8 mouse cellular contexts compared by ENCODE assay signal in the genomic region with DNA sequence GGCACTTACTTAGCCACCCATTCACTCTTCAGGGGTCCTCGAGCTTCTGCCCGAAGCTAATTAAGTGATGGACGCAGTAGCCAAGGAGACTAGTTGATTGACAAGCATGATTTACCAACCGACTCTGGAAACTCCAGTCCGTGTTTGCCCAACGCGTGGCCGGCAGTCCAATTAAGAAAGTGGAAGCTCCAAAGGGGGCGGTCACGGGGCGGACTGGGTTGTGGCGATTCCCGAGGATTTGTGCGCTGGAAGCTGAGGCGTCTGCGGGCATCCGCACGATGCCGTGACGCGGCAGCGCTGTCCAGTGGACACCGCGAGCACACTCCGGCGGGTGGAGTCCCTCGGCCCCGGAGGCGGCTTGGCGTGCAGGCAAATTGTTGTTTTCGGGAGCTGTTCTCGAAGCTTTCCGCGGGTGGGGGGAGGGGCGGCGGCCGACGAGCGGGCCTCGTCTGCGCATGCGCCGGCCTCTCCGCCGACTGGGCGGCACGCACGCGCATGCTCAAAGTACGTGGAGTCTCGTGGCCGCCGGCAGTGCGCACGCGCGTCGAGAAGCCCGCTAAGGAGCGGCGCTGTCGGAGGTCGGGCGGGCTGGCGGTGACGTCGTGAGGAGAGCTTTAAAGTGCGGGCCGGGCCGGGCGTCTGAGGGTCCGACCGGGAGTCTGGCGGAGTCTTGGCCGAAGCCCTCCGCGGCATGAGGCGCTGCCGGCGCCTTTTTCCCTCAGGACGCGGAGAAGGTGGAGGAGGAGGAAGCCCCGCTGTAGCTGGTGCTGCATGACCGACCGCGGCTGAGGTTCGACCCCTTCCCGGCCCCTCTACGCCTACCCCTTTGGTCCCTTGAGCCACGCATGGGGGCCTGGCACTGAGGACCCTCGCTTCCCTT. TPM values are rescaled to one million over a fixed set of nuclear protein-coding genes. Genes with fewer than 3 reads are reported as not detected.
DNase-seq lines count a peak whose midpoint lies in the region; ATAC-seq lines count a peak whose summit lies in the region.

No protein-coding gene starts in this region.

- H3K4me2 ChIP-seq in hindbrain, embryonic 14.5 days (replicated peaks), result peak overlapping the region; percentile 80

- peaks cover 8% of the 10 kb centered on the region for H3K36me3 ChIP-seq in hindbrain, embryonic 14.5 days (replicated peaks; ENCODE audit: control insufficient read depth, insufficient read depth)

- peak; percentile 99 for DNase-seq in R1 (ENCODE audit: low read depth, low spot score)
- DNase-seq in cerebellum, postnatal 25 days, result peak; percentile 96 to 98
- peak; percentile 91 to 94 for DNase-seq in frontal cortex, postnatal 25 days (ENCODE audit: low spot score in 2 of 2)
- peak; percentile 96 for DNase-seq in hindbrain, embryonic 14.5 days (ENCODE audit: low spot score)
- peak; percentile 96 to 97 for DNase-seq in layer of hippocampus, postnatal 36 days
- DNase-seq in lung, postnatal 36 days, result peak; percentile 99
- peak; percentile 100 for DNase-seq in retina, postnatal 1 day
- DNase-seq in urinary bladder, adult 18-20 months (ENCODE audit: low spot score in 2 of 2), result peak; percentile 93 to 96

- H3K9me3 ChIP-seq in hindbrain, embryonic 14.5 days (ENCODE audit: control insufficient read depth, low read length), result no peaks in the 10 kb centered on the region

- WGBS in hindbrain, embryonic 14.5 days, result under 1% methylated on average over 87 of the region's 91 CpGs

- ATAC-seq in hindbrain, embryonic 14.5 days (ENCODE audit: low FRiP score), result peak; percentile 87

- peak overlapping the region; percentile 99 for H3K27ac ChIP-seq in hindbrain, embryonic 14.5 days

- no peaks in the 10 kb centered on the region for H3K27me3 ChIP-seq in hindbrain, embryonic 14.5 days (ENCODE audit: control insufficient read depth, insufficient read depth, low read length)

- H3K4me1 ChIP-seq in hindbrain, embryonic 14.5 days (replicated peaks; ENCODE audit: control insufficient read depth, insufficient read depth, low read length), result peaks cover 40% of the 10 kb centered on the region

- H3K9ac ChIP-seq in hindbrain, embryonic 14.5 days, result peak overlapping the region; percentile 68

- peak overlapping the region; percentile 80 for H3K4me3 ChIP-seq in hindbrain, embryonic 14.5 days (replicated peaks; ENCODE audit: low read length)

RNA-seq across cellular contexts. Expression of gene Alkbh5, which starts 1.5 kb away (rescaled TPM):
- polyA plus RNA-seq in hindbrain, embryonic 14.5 days (2014; fragmentation: Nextera tagmentation; extraction: Ambion mirVana), result 19.2 and 20.4 TPM in 2 replicates
- total RNA-seq in layer of hippocampus, postnatal 36 days (2021), result 10 to 100 TPM; 54.0 to 58.5 TPM

Comparison
In these comparisons a context has a peak if more than half of its experiments do, and no peak if none do; other contexts are left out.
1. Peak in every context shown above with its lines: DNase-seq, ATAC-seq, H3K4me3 ChIP-seq and H3K27ac ChIP-seq.